Mouse (Mus musculus): Measurements from ENCODE around the gene Tmem114. TPM values are rescaled to one million over a fixed set of nuclear protein-coding genes. Genes with fewer than 3 reads are reported as not detected.

The Tmem114 gene
- polyA plus RNA-seq, 1 experiment from 2014 or later: not detected

- Histone ChIP-seq H3K27me3 (ENCODE audit: control insufficient read depth, insufficient read depth, low read length) (no peaks in the 10 kb centered on the region; the same call in 1 of the 2 replicates), H3K9ac (ENCODE audit: low read length) (no peak overlapping the region), H3K4me2 (ENCODE audit: low read depth, low read length, severe bottlenecking) (no peak overlapping the region), H3K36me3 (ENCODE audit: control insufficient read depth, insufficient read depth, low read length) (no peaks in the 10 kb centered on the region), H3K27ac (ENCODE audit: low read depth, low read length) (no peak overlapping the region), H3K9me3 (ENCODE audit: control insufficient read depth, low read length) (no peaks in the 10 kb centered on the region), H3K4me3 (ENCODE audit: low read depth, low read length) (no peak overlapping the region), H3K4me1 (replicated peaks; ENCODE audit: control insufficient read depth, insufficient read depth, low read length) (no peaks in the 10 kb centered on the region)
- WGBS: 84% methylated on average over 3 of the region's 3 CpGs
- ATAC-seq (replicated peaks; ENCODE audit: low FRiP score) (no peak), DNase-seq (ENCODE audit: low spot score) (peak; percentile 42)
These were observed 6.8 kb downstream of the Tmem114 start for GRCm38 (mm10) chr16:8418126-8418525.

- H3K4me3 ChIP-seq (ENCODE audit: low read depth, low read length): no peak overlapping the region
- H3K27ac ChIP-seq (ENCODE audit: low read depth, low read length): no peak overlapping the region
- 66% methylated on average over 20 of the region's 20 CpGs for WGBS
These were observed 7.8 kb downstream of the Tmem114 start for GRCm38 (mm10) chr16:8417011-8417720.

GRCm38 (mm10) chr16:8415996-8416395, 8.9 kb downstream of the Tmem114 start:
- ATAC-seq (replicated peaks; ENCODE audit: low FRiP score) (no peak), DNase-seq (ENCODE audit: low spot score) (peak; percentile 32)
- H3K4me3 ChIP-seq (ENCODE audit: low read depth, low read length): no peak overlapping the region

More at GRCm38 (mm10) chr16:8417011-8417720, 7.8 kb downstream of the Tmem114 start:
- no peak for ATAC-seq (replicated peaks; ENCODE audit: low FRiP score)
- H3K36me3 ChIP-seq (ENCODE audit: control insufficient read depth, insufficient read depth, low read length): no peaks in the 10 kb centered on the region
- H3K4me1 ChIP-seq (replicated peaks; ENCODE audit: control insufficient read depth, insufficient read depth, low read length): no peaks in the 10 kb centered on the region
- H3K4me2 ChIP-seq (ENCODE audit: low read depth, low read length, severe bottlenecking): no peak overlapping the region
- peak; percentile 45 for DNase-seq (ENCODE audit: low spot score)
- no peaks in the 10 kb centered on the region for H3K9me3 ChIP-seq (ENCODE audit: control insufficient read depth, low read length)
- H3K9ac ChIP-seq (ENCODE audit: low read length): no peak overlapping the region
- H3K27me3 ChIP-seq (ENCODE audit: control insufficient read depth, insufficient read depth, low read length): no peaks in the 10 kb centered on the region

GRCm38 (mm10) chr16:8413441-8413840, 11.5 kb downstream of the Tmem114 start:
- no peak overlapping the region for H3K27ac ChIP-seq (ENCODE audit: low read depth, low read length)
- H3K9ac ChIP-seq (ENCODE audit: low read length): no peak overlapping the region
- no peak overlapping the region for H3K4me2 ChIP-seq (ENCODE audit: low read depth, low read length, severe bottlenecking)
- no peaks in the 10 kb centered on the region for H3K9me3 ChIP-seq (ENCODE audit: control insufficient read depth, low read length)
- no peak for ATAC-seq (replicated peaks; ENCODE audit: low FRiP score)
- no peaks in the 10 kb centered on the region for H3K27me3 ChIP-seq (ENCODE audit: control insufficient read depth, insufficient read depth, low read length)
- DNase-seq (ENCODE audit: low spot score): peak; percentile 33
- no peaks in the 10 kb centered on the region for H3K4me1 ChIP-seq (replicated peaks; ENCODE audit: control insufficient read depth, insufficient read depth, low read length)
- H3K36me3 ChIP-seq (ENCODE audit: control insufficient read depth, insufficient read depth, low read length): no peaks in the 10 kb centered on the region
- WGBS: 85% methylated on average over 8 of the region's 8 CpGs
- no peak overlapping the region for H3K4me3 ChIP-seq (ENCODE audit: low read depth, low read length)

More at GRCm38 (mm10) chr16:8415996-8416395, 8.9 kb downstream of the Tmem114 start:
- H3K27ac ChIP-seq (ENCODE audit: low read depth, low read length): no peak overlapping the region
- no peaks in the 10 kb centered on the region for H3K27me3 ChIP-seq (ENCODE audit: control insufficient read depth, insufficient read depth, low read length)
- H3K4me2 ChIP-seq (ENCODE audit: low read depth, low read length, severe bottlenecking): no peak overlapping the region
- H3K4me1 ChIP-seq (replicated peaks; ENCODE audit: control insufficient read depth, insufficient read depth, low read length): no peaks in the 10 kb centered on the region
- no peaks in the 10 kb centered on the region for H3K9me3 ChIP-seq (ENCODE audit: control insufficient read depth, low read length)
- no peaks in the 10 kb centered on the region for H3K36me3 ChIP-seq (ENCODE audit: control insufficient read depth, insufficient read depth, low read length)
- 91% methylated on average over 8 of the region's 8 CpGs for WGBS
- H3K9ac ChIP-seq (ENCODE audit: low read length): no peak overlapping the region

GRCm38 (mm10) chr16:8412213-8412612, 12.7 kb downstream of the Tmem114 start:
- no peaks in the 10 kb centered on the region for H3K4me1 ChIP-seq (replicated peaks; ENCODE audit: control insufficient read depth, insufficient read depth, low read length)
- no peak for DNase-seq (ENCODE audit: low spot score)
- H3K9ac ChIP-seq (ENCODE audit: low read length): no peak overlapping the region
- H3K27ac ChIP-seq (ENCODE audit: low read depth, low read length): no peak overlapping the region
- H3K4me3 ChIP-seq (ENCODE audit: low read depth, low read length): no peak overlapping the region
- H3K4me2 ChIP-seq (ENCODE audit: low read depth, low read length, severe bottlenecking): no peak overlapping the region
- no peaks in the 10 kb centered on the region for H3K9me3 ChIP-seq (ENCODE audit: control insufficient read depth, low read length)
- ATAC-seq (replicated peaks; ENCODE audit: low FRiP score): peak; percentile 67
- H3K27me3 ChIP-seq (ENCODE audit: control insufficient read depth, insufficient read depth, low read length): no peaks in the 10 kb centered on the region
- 16% methylated on average over 7 of the region's 7 CpGs for WGBS
- H3K36me3 ChIP-seq (ENCODE audit: control insufficient read depth, insufficient read depth, low read length): no peaks in the 10 kb centered on the region

- no peak for ATAC-seq (replicated peaks; ENCODE audit: low FRiP score)
- Histone ChIP-seq H3K4me3 (ENCODE audit: low read depth, low read length) (no peak overlapping the region), H3K9me3 (ENCODE audit: control insufficient read depth, low read length) (no peaks in the 10 kb centered on the region), H3K4me1 (replicated peaks; ENCODE audit: control insufficient read depth, insufficient read depth, low read length) (no peaks in the 10 kb centered on the region), H3K36me3 (ENCODE audit: control insufficient read depth, insufficient read depth, low read length) (no peaks in the 10 kb centered on the region), H3K27ac (ENCODE audit: low read depth, low read length) (no peak overlapping the region), H3K27me3 (ENCODE audit: control insufficient read depth, insufficient read depth, low read length) (no peaks in the 10 kb centered on the region), H3K9ac (ENCODE audit: low read length) (no peak overlapping the region), H3K4me2 (ENCODE audit: low read depth, low read length, severe bottlenecking) (no peak overlapping the region)
- DNase-seq (ENCODE audit: low spot score): no peak
- 15% methylated on average over 10 of the region's 10 CpGs for WGBS
These were observed 15.7 kb downstream of the Tmem114 start for GRCm38 (mm10) chr16:8409197-8409596.

- ATAC-seq (replicated peaks; ENCODE audit: low FRiP score) (0 out of 2 replicates have a peak, but pooled peaks have one; percentile 32), DNase-seq (ENCODE audit: low spot score) (peak; percentile 83)
- Histone ChIP-seq H3K4me1 (replicated peaks; ENCODE audit: control insufficient read depth, insufficient read depth, low read length) (no peaks in the 10 kb centered on the region), H3K4me3 (ENCODE audit: low read depth, low read length) (no peak overlapping the region), H3K36me3 (ENCODE audit: control insufficient read depth, insufficient read depth, low read length) (no peaks in the 10 kb centered on the region), H3K27ac (ENCODE audit: low read depth, low read length) (no peak overlapping the region), H3K27me3 (ENCODE audit: control insufficient read depth, insufficient read depth, low read length) (no peaks in the 10 kb centered on the region), H3K9ac (ENCODE audit: low read length) (no peak overlapping the region), H3K9me3 (ENCODE audit: control insufficient read depth, low read length) (no peaks in the 10 kb centered on the region), H3K4me2 (ENCODE audit: low read depth, low read length, severe bottlenecking) (no peak overlapping the region)
- 2% methylated on average over 6 of the region's 6 CpGs for WGBS
These were observed 18.2 kb downstream of the Tmem114 start for GRCm38 (mm10) chr16:8406708-8407107.

- ATAC-seq (replicated peaks; ENCODE audit: low FRiP score) (no peak), DNase-seq (ENCODE audit: low spot score) (no peak)
- Histone ChIP-seq H3K4me2 (ENCODE audit: low read depth, low read length, severe bottlenecking) (no peak overlapping the region), H3K9ac (ENCODE audit: low read length) (no peak overlapping the region), H3K36me3 (ENCODE audit: control insufficient read depth, insufficient read depth, low read length) (no peaks in the 10 kb centered on the region), H3K27me3 (ENCODE audit: control insufficient read depth, insufficient read depth, low read length) (no peaks in the 10 kb centered on the region), H3K9me3 (ENCODE audit: control insufficient read depth, low read length) (no peaks in the 10 kb centered on the region), H3K4me3 (ENCODE audit: low read depth, low read length) (no peak overlapping the region), H3K27ac (ENCODE audit: low read depth, low read length) (no peak overlapping the region), H3K4me1 (replicated peaks; ENCODE audit: control insufficient read depth, insufficient read depth, low read length) (no peaks in the 10 kb centered on the region; the same call in 1 of the 2 replicates)
- WGBS: 83% methylated on average over 2 of the region's 2 CpGs
These were observed 22.3 kb downstream of the Tmem114 start for GRCm38 (mm10) chr16:8402663-8403062.

Measured in forebrain, embryonic 11.5 days (tissue).